Mouse (Mus musculus): Measurements from ENCODE around the gene 1110012L19Rik. TPM values are rescaled to one million over a fixed set of nuclear protein-coding genes. Genes with fewer than 3 reads are reported as not detected.
"Not testable (repeated sequence)": the region's sequence is repeated elsewhere in the genome, so short reads cannot be mapped to it uniquely, and the experiment has no call there.

1110012L19Rik gene
- total and polyA plus RNA-seq, 3 experiments, result 0.50 to 30.7 (median 3.2) TPM

GRCm38 (mm10) chrX:70384917-70385275, 781 bp upstream of the 1110012L19Rik start:
- H3K36me3 ChIP-seq (replicated peaks), result peaks cover 21% of the 10 kb centered on the region
- TF ChIP-seq CTCF (IDR thresholded peaks at IDR 0.05; ENCODE audit: low read depth, low read length) (no peak), GATA2 (IDR thresholded peaks at IDR 0.05; ENCODE audit: borderline replicate concordance, low read depth, low read length) (no peak), TAL1 (conservative IDR thresholded peaks at IDR 0.05; ENCODE audit: low read depth, low read length) (no peak), POLR2AphosphoS5 (IDR thresholded peaks at IDR 0.05; ENCODE audit: insufficient replicate concordance, low read depth, low read length) (no peak), GATA1 (IDR thresholded peaks at IDR 0.05; ENCODE audit: borderline replicate concordance, low read length) (no peak)
- no peaks in the 10 kb centered on the region for H3K9me3 ChIP-seq (replicated peaks)
- DNase-seq (ENCODE audit: low spot score), result no peak
- peak overlapping the region; percentile 73 for H3K4me3 ChIP-seq (ENCODE audit: low read depth, low read length)
- H3K27me3 ChIP-seq (ENCODE audit: insufficient read depth, low read length), result 0 out of 2 replicates have a peak, but pooled peaks cover 3% of the 10 kb centered on the region
- no peak for ATAC-seq (ENCODE audit: extremely low read depth, insufficient number of reproducible peaks, low FRiP score, poor library complexity, severe bottlenecking)
- H3K4me1 ChIP-seq (ENCODE audit: insufficient read depth, low read depth, low read length), result peaks cover 9% of the 10 kb centered on the region

- TF ChIP-seq GATA2 (IDR thresholded peaks at IDR 0.05; ENCODE audit: borderline replicate concordance, low read depth, low read length) (no peak), GATA1 (IDR thresholded peaks at IDR 0.05; ENCODE audit: borderline replicate concordance, low read length) (no peak), CTCF (IDR thresholded peaks at IDR 0.05; ENCODE audit: low read depth, low read length) (no peak), TAL1 (conservative IDR thresholded peaks at IDR 0.05; ENCODE audit: low read depth, low read length) (no peak), POLR2AphosphoS5 (IDR thresholded peaks at IDR 0.05; ENCODE audit: insufficient replicate concordance, low read depth, low read length) (no peak)
- H3K27me3 ChIP-seq (ENCODE audit: insufficient read depth, low read length), result 0 out of 2 replicates have a peak, but pooled peaks cover 1% of the 10 kb centered on the region
- H3K9me3 ChIP-seq (replicated peaks), result no peaks in the 10 kb centered on the region
- H3K4me3 ChIP-seq (ENCODE audit: low read depth, low read length), result peak overlapping the region; percentile 73
- peaks cover 21% of the 10 kb centered on the region for H3K36me3 ChIP-seq (replicated peaks)
- H3K4me1 ChIP-seq (ENCODE audit: insufficient read depth, low read depth, low read length), result peaks cover 9% of the 10 kb centered on the region
- ATAC-seq (ENCODE audit: extremely low read depth, insufficient number of reproducible peaks, low FRiP score, poor library complexity, severe bottlenecking), result no peak
- DNase-seq (ENCODE audit: low spot score), result no peak
Observed at GRCm38 (mm10) chrX:70385962-70386351, 280 bp downstream of the 1110012L19Rik start.

- not testable (repeated sequence) for ATAC-seq (ENCODE audit: extremely low read depth, insufficient number of reproducible peaks, low FRiP score, poor library complexity, severe bottlenecking); H3K9me3 ChIP-seq (replicated peaks); H3K4me1 ChIP-seq (ENCODE audit: insufficient read depth, low read depth, low read length); H3K27me3 ChIP-seq (ENCODE audit: insufficient read depth, low read length); DNase-seq (ENCODE audit: low spot score); H3K4me3 ChIP-seq (ENCODE audit: low read depth, low read length)
- H3K36me3 ChIP-seq (replicated peaks), result peaks cover 18% of the 10 kb centered on the region
Observed at GRCm38 (mm10) chrX:70392636-70393035, 7.0 kb downstream of the 1110012L19Rik start.

- not testable (repeated sequence) for H3K36me3 ChIP-seq (replicated peaks); ATAC-seq (ENCODE audit: extremely low read depth, insufficient number of reproducible peaks, low FRiP score, poor library complexity, severe bottlenecking); DNase-seq (ENCODE audit: low spot score); H3K4me3 ChIP-seq (ENCODE audit: low read depth, low read length); H3K27me3 ChIP-seq (ENCODE audit: insufficient read depth, low read length); H3K9me3 ChIP-seq (replicated peaks); H3K4me1 ChIP-seq (ENCODE audit: insufficient read depth, low read depth, low read length)
Observed at GRCm38 (mm10) chrX:70425473-70425872, 39.8 kb downstream of the 1110012L19Rik start.

Other genes with a start within 250 kb of the 1110012L19Rik start
- 22.1 and 24.5 TPM in 2 replicates for gene Ids, start 20.8 kb upstream of the 1110012L19Rik start, total RNA-seq (2014; fragmentation: Nextera tagmentation)
- gene Ids, start 20.8 kb upstream of the 1110012L19Rik start, total RNA-seq (2017), result 8.4 and 9.8 TPM in 2 replicates
- gene Ids, start 20.8 kb upstream of the 1110012L19Rik start, polyA plus RNA-seq (2012), result 1.6 and 2.1 TPM in 2 replicates
- gene Tmem185a, start 91.3 kb downstream of the 1110012L19Rik start, total RNA-seq (2014; fragmentation: Nextera tagmentation), result 34.8 and 43.9 TPM in 2 replicates
- gene Tmem185a, start 91.3 kb downstream of the 1110012L19Rik start, total RNA-seq (2017), result 7.6 and 8.0 TPM in 2 replicates
- gene Tmem185a, start 91.3 kb downstream of the 1110012L19Rik start, polyA plus RNA-seq (2012), result 8.1 and 8.8 TPM in 2 replicates